Mouse (Mus musculus) layer of hippocampus, adult 18-20 months (tissue): ENCODE results near the gene Hcst. TPM values are rescaled to one million over a fixed set of nuclear protein-coding genes. Genes with fewer than 3 reads are reported as not detected.
A peak's percentile ranks its signal among the peaks of the same experiment; 100 is the strongest.

Experiments
- DNase-seq, 2 experiments: peaks; one replicate each; pipeline ENCODE4 v3.0.0; 2022; ENCODE audit warnings: low spot score in 2 of 2
- total RNA-seq, 2 experiments: library from RNA; stranded (reverse); gene quantifications; 2 replicates each; pipeline ENCODE4 v1.2.3; 2021

Hcst gene
- total RNA-seq, 2 experiments from 2014 or later = 0.99 TPM; not detected in 1

- DNase-seq = no peak
Measured at GRCm38 (mm10) chr7:30434238-30434637, 14.6 kb upstream of the Hcst start.

GRCm38 (mm10) chr7:30431793-30432192 is 12.1 kb upstream of the Hcst start:
- peak; percentile 83 to 94 for DNase-seq

GRCm38 (mm10) chr7:30430191-30430590 is 10.5 kb upstream of the Hcst start:
- no peak for DNase-seq

GRCm38 (mm10) chr7:30429327-30429726 is 9.7 kb upstream of the Hcst start:
- DNase-seq = no peak

- DNase-seq = peak in 1 of 2 experiments; percentile 63
Measured at GRCm38 (mm10) chr7:30423071-30423641, 3.5 kb upstream of the Hcst start.

GRCm38 (mm10) chr7:30422560-30422959 is 2.9 kb upstream of the Hcst start:
- no peak for DNase-seq

GRCm38 (mm10) chr7:30421890-30422435 is 2.3 kb upstream of the Hcst start:
- DNase-seq = peak; percentile 89 to 95

- peak in 1 of 2 experiments; percentile 46 for DNase-seq
Measured at GRCm38 (mm10) chr7:30421175-30421889, 1.7 kb upstream of the Hcst start, which contains the start of gene Nfkbid. TSS of gene Nfkbid (plus strand) at chr7:30421732.

- no peak for DNase-seq
Measured at GRCm38 (mm10) chr7:30420673-30421072, 1.0 kb upstream of the Hcst start.

- no peak for DNase-seq
Measured at GRCm38 (mm10) chr7:30417856-30418255, 1.8 kb downstream of the Hcst start.

GRCm38 (mm10) chr7:30413596-30413995 is 6.1 kb downstream of the Hcst start, which contains the start of gene Tyrobp:
TSS of gene Tyrobp (plus strand) at chr7:30413760.
- no peak for DNase-seq

GRCm38 (mm10) chr7:30412735-30413147 is 6.9 kb downstream of the Hcst start:
- DNase-seq = no peak

GRCm38 (mm10) chr7:30411023-30411422 is 8.6 kb downstream of the Hcst start:
- DNase-seq = no peak

- no peak for DNase-seq
Measured at GRCm38 (mm10) chr7:30409789-30410188, 9.9 kb downstream of the Hcst start.

- DNase-seq = no peak
Measured at GRCm38 (mm10) chr7:30408639-30409038, 11.0 kb downstream of the Hcst start.

GRCm38 (mm10) chr7:30402343-30402742 is 17.3 kb downstream of the Hcst start:
- no peak for DNase-seq

- DNase-seq = no peak
Measured at GRCm38 (mm10) chr7:30399671-30400070, 20.0 kb downstream of the Hcst start.

- no peak for DNase-seq
Measured at GRCm38 (mm10) chr7:30394871-30395270, 24.8 kb downstream of the Hcst start.

- no peak for DNase-seq
Measured at GRCm38 (mm10) chr7:30394379-30394778, 25.3 kb downstream of the Hcst start.

- DNase-seq = no peak
Measured at GRCm38 (mm10) chr7:30393631-30394030, 26.0 kb downstream of the Hcst start.

GRCm38 (mm10) chr7:30392746-30393520 is 26.7 kb downstream of the Hcst start:
- DNase-seq = no peak

- no peak for DNase-seq
Measured at GRCm38 (mm10) chr7:30384106-30384505, 35.5 kb downstream of the Hcst start.
